20 mouse cellular contexts compared by ENCODE assay signal in the genomic region with DNA sequence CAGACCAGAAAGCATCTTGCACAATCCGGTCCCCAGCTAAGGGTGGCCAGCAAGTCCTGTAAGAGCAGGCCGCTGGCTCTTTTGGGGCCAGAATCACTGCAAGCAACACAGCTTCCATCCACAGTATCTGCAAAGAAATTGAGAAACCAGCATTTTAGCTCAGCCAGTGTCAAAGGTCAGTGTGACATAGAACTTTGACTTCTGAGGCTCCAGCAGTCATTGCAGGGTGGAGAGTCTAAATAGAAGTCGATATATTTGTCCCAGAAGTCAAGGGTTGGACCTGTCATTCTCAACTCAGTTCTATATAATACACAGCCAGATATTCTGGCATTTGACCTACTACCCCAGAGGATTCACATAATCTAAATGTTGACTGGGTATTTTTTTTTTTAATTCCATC. TPM values are rescaled to one million over a fixed set of nuclear protein-coding genes. Genes with fewer than 3 reads are reported as not detected.
DNase-seq lines count a peak whose midpoint lies in the region; ATAC-seq and TF ChIP-seq lines count a peak whose summit lies in the region.
"Had no signal": no experiment of that assay in that cellular context is flagged by ENCODE, and none has a peak within 500 bp of the region (broad histone marks: within the 10 kb centered on the region; RNA-seq: fewer than 3 reads in every experiment).

No protein-coding gene starts in this region.

- TF ChIP-seq CTCF in kidney, adult 2 months (conservative IDR thresholded peaks at IDR 0.05; ENCODE audit: insufficient read depth, insufficient read length, low read depth, low read length), result no peak

- no peak for TF ChIP-seq POLR2A in kidney, adult 2 months (IDR thresholded peaks at IDR 0.05; ENCODE audit: low read depth, low read length)

- no peak overlapping the region for H3K4me2 ChIP-seq in liver, embryonic 15.5 days
- H3K4me2 ChIP-seq: embryonic facial prominence, embryonic 13.5 days; forebrain, embryonic 12.5 days; hindbrain, embryonic 13.5 days had no signal

- H3K27ac ChIP-seq in kidney, adult 2 months (ENCODE audit: insufficient read depth, low read depth, low read length), result no peak overlapping the region
- no peak overlapping the region for H3K27ac ChIP-seq in liver, embryonic 15.5 days (replicated peaks)
- H3K27ac ChIP-seq: embryonic facial prominence, embryonic 13.5 days; forebrain, embryonic 12.5 days; heart, embryonic 10.5 days; hindbrain, embryonic 13.5 days; hindbrain, postnatal 0 days had no signal

- no peaks in the 10 kb centered on the region for H3K9me3 ChIP-seq in liver, embryonic 15.5 days (replicated peaks)
- H3K9me3 ChIP-seq: embryonic facial prominence, embryonic 13.5 days; forebrain, embryonic 12.5 days; heart, embryonic 10.5 days; hindbrain, embryonic 13.5 days had no signal

- H3K27me3 ChIP-seq in kidney, adult 2 months (replicated peaks; ENCODE audit: control insufficient read depth, insufficient read depth, low read length), result no peaks in the 10 kb centered on the region
- no peaks in the 10 kb centered on the region for H3K27me3 ChIP-seq in liver, embryonic 15.5 days
- H3K27me3 ChIP-seq: embryonic facial prominence, embryonic 13.5 days; forebrain, embryonic 12.5 days; hindbrain, embryonic 13.5 days had no signal

- H3K4me3 ChIP-seq in kidney, adult 2 months (ENCODE audit: insufficient read depth, low read depth, low read length), result no peak overlapping the region
- H3K4me3 ChIP-seq in liver, embryonic 15.5 days (replicated peaks), result no peak overlapping the region
- H3K4me3 ChIP-seq: embryonic facial prominence, embryonic 13.5 days; forebrain, embryonic 12.5 days; heart, embryonic 10.5 days; hindbrain, embryonic 13.5 days had no signal

- intact Hi-C loops in heart, postnatal 10 days (cut with DNase I), result no loop called here

- DNase-seq in kidney, adult 2 months, result peak; percentile 13
- no peak for DNase-seq in kidney, adult 11 months
- no peak for DNase-seq in liver
- peak; percentile 2 for DNase-seq in skeletal muscle tissue, adult 2 months (ENCODE audit: low read depth, low spot score)
- no peak for DNase-seq in heart, postnatal 10 days
- DNase-seq: cerebellum, adult 18-20 months; cerebellum, adult 9-11 months; cerebellum, postnatal 36 days; gastrocnemius, postnatal 10 days; heart, postnatal 14 days had no signal

- H3K36me3 ChIP-seq in kidney, adult 2 months (ENCODE audit: control insufficient read depth, insufficient read depth, low read length), result no peaks in the 10 kb centered on the region
- no peaks in the 10 kb centered on the region for H3K36me3 ChIP-seq in liver, embryonic 15.5 days (replicated peaks)
- H3K36me3 ChIP-seq: embryonic facial prominence, embryonic 13.5 days; forebrain, embryonic 12.5 days; heart, embryonic 10.5 days; hindbrain, embryonic 13.5 days had no signal

- ATAC-seq in liver, embryonic 15.5 days (ENCODE audit: insufficient read depth), result peak; percentile 42; the same call in 1 of the 2 replicates
- ATAC-seq: forebrain, embryonic 16.5 days; hindbrain, postnatal 0 days had no signal

- H3K9ac ChIP-seq in liver, embryonic 15.5 days, result no peak overlapping the region
- H3K9ac ChIP-seq: embryonic facial prominence, embryonic 13.5 days; forebrain, embryonic 12.5 days; hindbrain, embryonic 13.5 days had no signal

- WGBS in kidney, adult 2 months, result 81% methylated on average over 3 of the region's 3 CpGs
- 65% methylated on average over 3 of the region's 3 CpGs for WGBS in liver, embryonic 15.5 days (ENCODE audit: insufficient replicate concordance)

- H3K4me1 ChIP-seq in kidney, adult 2 months (ENCODE audit: control insufficient read depth, insufficient read depth, low read length), result no peaks in the 10 kb centered on the region
- no peaks in the 10 kb centered on the region for H3K4me1 ChIP-seq in liver, embryonic 15.5 days (replicated peaks)
- H3K4me1 ChIP-seq: embryonic facial prominence, embryonic 13.5 days; forebrain, embryonic 12.5 days; heart, embryonic 10.5 days; hindbrain, embryonic 13.5 days had no signal

RNA-seq across cellular contexts. Expression of gene Slco1b2, which starts 14.0 kb away (rescaled TPM):
- 0.06 TPM in 1 of 2 replicates, not detected in the other for polyA plus RNA-seq in kidney, adult 2 months (2012; rRNA removed)
- polyA plus RNA-seq in liver, embryonic 15.5 days (2015; fragmentation: Nextera tagmentation; extraction: Ambion mirVana), result 3.1 and 6.4 TPM in 2 replicates
- total RNA-seq in heart, postnatal 10 days (2021), result not detected
- total RNA-seq: gastrocnemius, postnatal 10 days; heart, adult 18-20 months; hematopoietic stem cell, adult 5-6 weeks; hindbrain, postnatal 0 days had no signal
- polyA plus RNA-seq: embryonic facial prominence, embryonic 13.5 days; forebrain, embryonic 12.5 days; forebrain, embryonic 16.5 days; heart, embryonic 10.5 days; heart, embryonic 14.5 days; hindbrain, embryonic 13.5 days; hindbrain, postnatal 0 days had no signal

Comparison
In these comparisons a context has a peak if more than half of its experiments do, and no peak if none do; other contexts are left out.
1. DNase-seq: peak in kidney, adult 2 months (single experiment) and skeletal muscle tissue, adult 2 months (single experiment); none in kidney, adult 11 months (single experiment), liver (single experiment) and heart, postnatal 10 days (0 of 2).